24 mouse cellular contexts compared by ENCODE assay signal in the genomic region with DNA sequence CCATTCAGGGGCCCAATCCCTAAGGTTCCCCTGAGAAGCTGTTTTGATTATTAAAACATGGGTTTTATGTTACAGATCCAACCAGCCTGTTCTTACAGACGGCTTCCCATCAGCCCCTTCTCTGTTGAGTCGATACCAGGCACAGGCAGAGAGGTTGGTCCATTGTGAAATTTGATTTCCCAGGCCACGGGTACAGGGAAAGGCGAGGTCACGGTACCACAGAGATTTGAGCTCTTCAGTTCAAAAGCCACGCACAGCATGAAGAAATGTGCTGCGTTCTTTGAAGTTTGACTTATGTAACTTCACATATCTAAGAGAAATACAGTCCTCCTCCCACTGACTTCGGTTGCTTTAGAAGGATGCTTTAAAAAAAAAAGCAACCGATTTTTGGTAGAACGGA. TPM values are rescaled to one million over a fixed set of nuclear protein-coding genes. Genes with fewer than 3 reads are reported as not detected.
DNase-seq lines count a peak whose midpoint lies in the region; ATAC-seq and TF ChIP-seq lines count a peak whose summit lies in the region.
"Had no signal": no experiment of that assay in that cellular context is flagged by ENCODE, and none has a peak within 500 bp of the region (broad histone marks: within the 10 kb centered on the region; RNA-seq: fewer than 3 reads in every experiment).

No protein-coding gene starts in this region.

- no peaks in the 10 kb centered on the region for H3K79me2 ChIP-seq in liver, adult 2 months (ENCODE audit: control insufficient read depth, insufficient read depth, low read length)

- H3K36me3 ChIP-seq in embryonic facial prominence, embryonic 11.5 days (replicated peaks; ENCODE audit: control insufficient read depth, insufficient read depth, low read depth, low read length), result no peaks in the 10 kb centered on the region
- no peaks in the 10 kb centered on the region for H3K36me3 ChIP-seq in embryonic facial prominence, embryonic 10.5 days (replicated peaks)
- H3K36me3 ChIP-seq in liver, adult 2 months (ENCODE audit: control insufficient read depth, insufficient read depth, low read length), result no peaks in the 10 kb centered on the region
- H3K36me3 ChIP-seq in liver, postnatal 0 days (replicated peaks; ENCODE audit: insufficient read depth, low read length), result no peaks in the 10 kb centered on the region
- H3K36me3 ChIP-seq: embryonic facial prominence, embryonic 15.5 days; G1E; hindbrain, embryonic 12.5 days; hindbrain, embryonic 15.5 days had no signal

- H3K4me3 ChIP-seq in embryonic facial prominence, embryonic 11.5 days (ENCODE audit: low read depth, low read length), result no peak overlapping the region
- no peak overlapping the region for H3K4me3 ChIP-seq in embryonic facial prominence, embryonic 10.5 days
- H3K4me3 ChIP-seq in liver, adult 2 months (ENCODE audit: insufficient read depth, low read depth, low read length), result no peak overlapping the region
- no peak overlapping the region for H3K4me3 ChIP-seq in liver, postnatal 0 days (ENCODE audit: low read depth, low read length)
- H3K4me3 ChIP-seq: embryonic facial prominence, embryonic 15.5 days; hindbrain, embryonic 12.5 days; hindbrain, embryonic 15.5 days had no signal

- no peak overlapping the region for H3K4me2 ChIP-seq in embryonic facial prominence, embryonic 11.5 days (ENCODE audit: low read depth, low read length)
- no peak overlapping the region for H3K4me2 ChIP-seq in liver, postnatal 0 days (ENCODE audit: low read depth, low read length)
- H3K4me2 ChIP-seq: embryonic facial prominence, embryonic 15.5 days; heart, embryonic 11.5 days; hindbrain, embryonic 12.5 days; hindbrain, embryonic 15.5 days had no signal

- intact Hi-C loops in left cerebral cortex, postnatal 4 days (cut with DNase I), result no loop called here

- 66% methylated on average over 10 of the region's 10 CpGs for WGBS in embryonic facial prominence, embryonic 11.5 days
- WGBS in embryonic facial prominence, embryonic 10.5 days, result 77% methylated on average over 10 of the region's 10 CpGs
- 38% methylated on average over 10 of the region's 10 CpGs for WGBS in liver, adult 2 months
- WGBS in liver, postnatal 0 days (ENCODE audit: insufficient replicate concordance), result 77% methylated on average over 10 of the region's 10 CpGs

- TF ChIP-seq EP300 in liver, postnatal 0 days (IDR thresholded peaks at IDR 0.05; ENCODE audit: low read depth), result no peak

- no peaks in the 10 kb centered on the region for H3K27me3 ChIP-seq in embryonic facial prominence, embryonic 11.5 days (ENCODE audit: control insufficient read depth, insufficient read depth, low read length)
- no peaks in the 10 kb centered on the region for H3K27me3 ChIP-seq in embryonic facial prominence, embryonic 10.5 days (replicated peaks; ENCODE audit: low read depth, poor library complexity, severe bottlenecking)
- no peaks in the 10 kb centered on the region for H3K27me3 ChIP-seq in liver, adult 2 months (ENCODE audit: control insufficient read depth, insufficient read depth, low read length)
- no peaks in the 10 kb centered on the region for H3K27me3 ChIP-seq in liver, postnatal 0 days (ENCODE audit: insufficient read depth, low read length)
- H3K27me3 ChIP-seq: CH12.LX; embryonic facial prominence, embryonic 15.5 days; hindbrain, embryonic 12.5 days; hindbrain, embryonic 15.5 days; Patski had no signal

- no peak for ATAC-seq in embryonic facial prominence, embryonic 11.5 days (replicated peaks; ENCODE audit: insufficient number of reproducible peaks, low FRiP score, low TSS enrichment, low read depth)
- ATAC-seq in liver, postnatal 0 days, result no peak
- ATAC-seq: forebrain, embryonic 16.5 days; intestine, postnatal 0 days; Patski had no signal

- H3K9ac ChIP-seq in embryonic facial prominence, embryonic 11.5 days (replicated peaks; ENCODE audit: low read length), result no peak overlapping the region
- H3K9ac ChIP-seq in liver, adult 2 months (ENCODE audit: low read depth, low read length), result no peak overlapping the region
- no peak overlapping the region for H3K9ac ChIP-seq in liver, postnatal 0 days (replicated peaks)
- H3K9ac ChIP-seq: embryonic facial prominence, embryonic 15.5 days; hindbrain, embryonic 12.5 days; hindbrain, embryonic 15.5 days had no signal

- no peak for TF ChIP-seq CTCF in liver, adult 2 months (IDR thresholded peaks at IDR 0.05; ENCODE audit: low read depth, low read length)
- no peak for TF ChIP-seq CTCF in liver, postnatal 0 days (IDR thresholded peaks at IDR 0.05; ENCODE audit: low read depth)
- no peak for TF ChIP-seq CTCF in brain, embryonic 14.5 days (IDR thresholded peaks at IDR 0.05; ENCODE audit: borderline replicate concordance, extremely low read depth, insufficient read depth, insufficient read length)

- no peak overlapping the region for H3K27ac ChIP-seq in embryonic facial prominence, embryonic 11.5 days (replicated peaks; ENCODE audit: low read depth, low read length)
- no peak overlapping the region for H3K27ac ChIP-seq in embryonic facial prominence, embryonic 10.5 days (replicated peaks)
- peak overlapping the region; percentile 78 for H3K27ac ChIP-seq in liver, adult 2 months (replicated peaks; ENCODE audit: insufficient read depth, low read depth, low read length)
- H3K27ac ChIP-seq in liver, postnatal 0 days (ENCODE audit: low read depth), result no peak overlapping the region
- H3K27ac ChIP-seq: embryonic facial prominence, embryonic 15.5 days; hindbrain, embryonic 12.5 days; hindbrain, embryonic 15.5 days had no signal

- H3K4me1 ChIP-seq in embryonic facial prominence, embryonic 11.5 days (ENCODE audit: control insufficient read depth, insufficient read depth, low read length), result no peaks in the 10 kb centered on the region
- peaks cover 15% of the 10 kb centered on the region; the same call in 1 of the 2 replicates for H3K4me1 ChIP-seq in embryonic facial prominence, embryonic 10.5 days
- H3K4me1 ChIP-seq in liver, adult 2 months (ENCODE audit: control insufficient read depth, insufficient read depth, low read length), result peaks cover 12% of the 10 kb centered on the region
- H3K4me1 ChIP-seq in liver, postnatal 0 days (ENCODE audit: insufficient read depth), result no peaks in the 10 kb centered on the region
- H3K4me1 ChIP-seq: embryonic facial prominence, embryonic 15.5 days; hindbrain, embryonic 12.5 days had no signal

- TF ChIP-seq POLR2A in liver, adult 2 months (IDR thresholded peaks at IDR 0.05; ENCODE audit: extremely low read depth, insufficient read depth, low read length), result no peak
- TF ChIP-seq POLR2A in brain, embryonic 14.5 days (IDR thresholded peaks at IDR 0.05; ENCODE audit: borderline replicate concordance, extremely low read depth, insufficient read depth, insufficient read length, poor library complexity, severe bottlenecking), result no peak

- DNase-seq in adrenal gland, adult 2 months, result peak; percentile 19
- DNase-seq in adrenal gland, postnatal 10 days, result no peak
- peak; percentile 21 for DNase-seq in embryonic facial prominence, embryonic 11.5 days (ENCODE audit: low spot score)
- DNase-seq in embryonic facial prominence, embryonic 10.5 days (ENCODE audit: low spot score), result no peak
- peak; percentile 91 for DNase-seq in liver, adult 2 months (ENCODE audit: extremely low read depth, low read depth, low spot score)
- no peak for DNase-seq in liver, postnatal 0 days
- peak; percentile 34 for DNase-seq in brain, embryonic 14.5 days (ENCODE audit: low read depth)
- DNase-seq in left cerebral cortex, postnatal 4 days, result no peak
- DNase-seq: adrenal gland, adult 8-10 months; cerebellum, adult 11-12 months; cerebellum, adult 8-10 months; cerebellum, postnatal 10 days; cerebellum, postnatal 36 days; gastrocnemius, postnatal 10 days; kidney, adult 2 months had no signal

- no peaks in the 10 kb centered on the region for H3K9me3 ChIP-seq in embryonic facial prominence, embryonic 11.5 days (replicated peaks; ENCODE audit: control insufficient read depth, low read length)
- H3K9me3 ChIP-seq in embryonic facial prominence, embryonic 10.5 days, result no peaks in the 10 kb centered on the region
- no peaks in the 10 kb centered on the region for H3K9me3 ChIP-seq in liver, postnatal 0 days (ENCODE audit: low read length)
- H3K9me3 ChIP-seq: embryonic facial prominence, embryonic 15.5 days; hindbrain, embryonic 12.5 days; hindbrain, embryonic 15.5 days had no signal

RNA-seq across cellular contexts. Expression of gene Amigo2, which starts 39.6 kb away (rescaled TPM):
- total RNA-seq in adrenal gland, adult 2 months (2021), result 10 to 100 TPM in 1 of 2 experiments, 1 to 10 TPM in 1; 7.1 to 11.1 TPM
- 0.60 and 0.88 TPM in 2 replicates for polyA plus RNA-seq in adrenal gland, adult 2 months (2012; rRNA removed)
- total RNA-seq in adrenal gland, postnatal 10 days (2021), result 10 to 100 TPM in 1 of 2 experiments, 1 to 10 TPM in 1; 9.2 to 12.1 TPM
- 5.9 TPM in 2 replicates for polyA plus RNA-seq in embryonic facial prominence, embryonic 11.5 days (2014; fragmentation: Nextera tagmentation; extraction: Ambion mirVana)
- polyA plus RNA-seq in embryonic facial prominence, embryonic 10.5 days (2016; fragmentation: Nextera tagmentation; extraction: Ambion mirVana), result 3.3 and 3.9 TPM in 2 replicates
- total RNA-seq in liver, adult 2 months (2014; rRNA removed), result 6.5 and 7.0 TPM in 2 replicates
- polyA plus RNA-seq in liver, adult 2 months (2012; rRNA removed), result 0.76 and 1.4 TPM in 2 replicates
- polyA plus RNA-seq in liver, postnatal 0 days (2015; fragmentation: Nextera tagmentation; extraction: Ambion mirVana), result 2.9 and 3.0 TPM in 2 replicates
- polyA plus RNA-seq in brain, embryonic 14.5 days (2012; rRNA removed), result 1.7 and 6.3 TPM in 2 replicates
- total RNA-seq in left cerebral cortex, postnatal 4 days (2021), result 10 to 100 TPM; 11.1 to 13.0 TPM
- polyA plus RNA-seq: G1E had no signal

RNA-seq across cellular contexts. Expression of gene Pced1b, which starts 39.8 kb away (rescaled TPM):
- 10 to 100 TPM; 17.9 to 25.7 TPM for total RNA-seq in adrenal gland, adult 2 months (2021)
- 27.5 and 30.1 TPM in 2 replicates for polyA plus RNA-seq in adrenal gland, adult 2 months (2012; rRNA removed)
- 10 to 100 TPM; 23.5 to 26.0 TPM for total RNA-seq in adrenal gland, postnatal 10 days (2021)
- polyA plus RNA-seq in embryonic facial prominence, embryonic 11.5 days (2014; fragmentation: Nextera tagmentation; extraction: Ambion mirVana), result 3.0 and 4.3 TPM in 2 replicates
- polyA plus RNA-seq in embryonic facial prominence, embryonic 10.5 days (2016; fragmentation: Nextera tagmentation; extraction: Ambion mirVana), result 2.3 and 4.3 TPM in 2 replicates
- 0.92 and 1.9 TPM in 2 replicates for total RNA-seq in liver, adult 2 months (2014; rRNA removed)
- 4.1 and 5.6 TPM in 2 replicates for polyA plus RNA-seq in liver, adult 2 months (2012; rRNA removed)
- 2.5 and 2.8 TPM in 2 replicates for polyA plus RNA-seq in liver, postnatal 0 days (2015; fragmentation: Nextera tagmentation; extraction: Ambion mirVana)
- 7.0 and 10.9 TPM in 2 replicates for polyA plus RNA-seq in brain, embryonic 14.5 days (2012; rRNA removed)
- 1 to 10 TPM; 9.4 to 9.6 TPM for total RNA-seq in left cerebral cortex, postnatal 4 days (2021)

Comparison
In these comparisons a context has a peak if more than half of its experiments do, and no peak if none do; other contexts are left out.
1. DNase-seq: peak in adrenal gland, adult 2 months (single experiment), embryonic facial prominence, embryonic 11.5 days (single experiment), liver, adult 2 months (single experiment) and brain, embryonic 14.5 days (single experiment); none in adrenal gland, postnatal 10 days (single experiment), embryonic facial prominence, embryonic 10.5 days (single experiment), liver, postnatal 0 days (single experiment) and left cerebral cortex, postnatal 4 days (single experiment).